Mouse (Mus musculus) thymus, postnatal 25 days (tissue): Measurements from ENCODE around the gene Fam192a.

Experiments
- DNase-seq: peaks from one replicate; pipeline ENCODE4 v3.0.0; 2022

Fam192a gene

GRCm38 (mm10) chr8:94601607-94602385 lies at the start of gene Fam192a, which contains the start of gene Rspry1:
TSS of gene Fam192a (minus strand) at chr8:94601997.
TSS of gene Rspry1 (plus strand) at chr8:94601937.
- peak; percentile 100 for DNase-seq

GRCm38 (mm10) chr8:94649496-94649895 lies 47.7 kb upstream of the Fam192a start:
- DNase-seq = no peak

- no peak for DNase-seq
These were observed 44.4 kb upstream of the Fam192a start for GRCm38 (mm10) chr8:94646165-94646564.

GRCm38 (mm10) chr8:94645202-94645601 lies 43.4 kb upstream of the Fam192a start:
- DNase-seq = no peak

GRCm38 (mm10) chr8:94641938-94642337 lies 40.1 kb upstream of the Fam192a start:
- no peak for DNase-seq

GRCm38 (mm10) chr8:94641183-94641582 lies 39.4 kb upstream of the Fam192a start:
- DNase-seq = no peak

GRCm38 (mm10) chr8:94634211-94634610 lies 32.4 kb upstream of the Fam192a start:
- DNase-seq = peak; percentile 48

GRCm38 (mm10) chr8:94633564-94634194 lies 31.9 kb upstream of the Fam192a start:
- peak; percentile 5 for DNase-seq

- no peak for DNase-seq
These were observed 23.1 kb upstream of the Fam192a start for GRCm38 (mm10) chr8:94624885-94625284.

GRCm38 (mm10) chr8:94607064-94607463 lies 5.3 kb upstream of the Fam192a start:
- DNase-seq = no peak

- no peak for DNase-seq
These were observed 2.2 kb upstream of the Fam192a start for GRCm38 (mm10) chr8:94604030-94604429.

- DNase-seq = peak; percentile 41
These were observed 804 bp upstream of the Fam192a start for GRCm38 (mm10) chr8:94602471-94603131.

GRCm38 (mm10) chr8:94601034-94601606 lies 677 bp downstream of the Fam192a start:
- DNase-seq = no peak

GRCm38 (mm10) chr8:94600478-94600877 lies 1.3 kb downstream of the Fam192a start:
- no peak for DNase-seq

GRCm38 (mm10) chr8:94594211-94594610 lies 7.6 kb downstream of the Fam192a start:
- DNase-seq = no peak

- no peak for DNase-seq
These were observed 10.1 kb downstream of the Fam192a start for GRCm38 (mm10) chr8:94591691-94592090.

- peak; percentile 17 for DNase-seq
These were observed 17.5 kb downstream of the Fam192a start for GRCm38 (mm10) chr8:94584238-94584817.

GRCm38 (mm10) chr8:94582569-94582968 lies 19.2 kb downstream of the Fam192a start:
- no peak for DNase-seq

- no peak for DNase-seq
These were observed 19.8 kb downstream of the Fam192a start for GRCm38 (mm10) chr8:94581820-94582483.

- no peak for DNase-seq
These were observed 26.6 kb downstream of the Fam192a start for GRCm38 (mm10) chr8:94575148-94575547.

- no peak for DNase-seq
These were observed 27.5 kb downstream of the Fam192a start for GRCm38 (mm10) chr8:94574159-94574907.

GRCm38 (mm10) chr8:94571896-94572295 lies 29.9 kb downstream of the Fam192a start:
- DNase-seq = no peak
